Mouse (Mus musculus): ENCODE measurements around the gene Lypla2. TPM values are rescaled to one million over a fixed set of nuclear protein-coding genes. Genes with fewer than 3 reads are reported as not detected.

The Lypla2 gene
- polyA plus RNA-seq, 1 experiment from 2014 or later, result 55.5 TPM

DNA sequence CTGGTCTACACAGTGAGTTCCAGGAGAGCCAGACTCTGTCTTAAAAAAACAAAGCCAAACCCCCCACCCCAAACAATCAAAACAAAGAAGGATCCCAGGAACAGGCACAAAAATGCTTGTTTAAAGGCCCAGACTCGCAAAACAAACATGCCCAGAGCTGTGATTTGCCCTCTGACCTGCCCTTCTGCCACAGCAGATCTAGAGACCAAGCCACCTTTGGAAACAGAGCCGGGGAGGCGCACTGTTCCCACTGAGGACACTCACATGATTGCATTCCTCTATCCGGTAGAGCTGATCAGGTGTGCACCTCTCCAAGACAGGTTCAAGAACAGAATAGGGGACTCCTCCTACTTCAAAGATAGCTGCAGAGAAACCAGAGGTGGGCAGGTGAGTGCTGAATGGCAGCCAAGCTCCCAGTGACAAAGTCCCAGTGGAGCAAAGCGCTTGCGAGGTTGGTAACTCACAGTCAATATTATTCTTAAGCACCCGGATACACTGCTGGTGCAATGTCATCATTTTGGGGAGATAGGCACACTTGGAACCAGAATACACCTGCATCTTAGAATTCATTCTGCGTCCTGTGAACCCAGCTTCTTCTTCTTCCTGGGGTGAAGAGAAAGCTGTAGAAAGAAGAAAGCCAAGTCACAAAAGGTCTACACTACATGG, 36.5 kb upstream of the Lypla2 start:
- H3K9ac ChIP-seq (replicated peaks), result no peak overlapping the region
- 71% methylated on average over 8 of the region's 8 CpGs for WGBS (ENCODE audit: insufficient replicate concordance)
- H3K27me3 ChIP-seq (ENCODE audit: insufficient read depth, low read length), result no peaks in the 10 kb centered on the region
- H3K4me3 ChIP-seq (ENCODE audit: low read depth, low read length), result no peak overlapping the region
- no peak overlapping the region for H3K4me2 ChIP-seq (ENCODE audit: low read depth, low read length)
- H3K4me1 ChIP-seq (ENCODE audit: insufficient read depth), result 0 out of 2 replicates have a peak, but pooled peaks cover 5% of the 10 kb centered on the region
- peaks cover 88% of the 10 kb centered on the region for H3K36me3 ChIP-seq (replicated peaks; ENCODE audit: insufficient read depth, low read length)
- DNase-seq (peak; percentile 40), ATAC-seq (peak; percentile 79)
- H3K9me3 ChIP-seq (ENCODE audit: low read length), result no peaks in the 10 kb centered on the region
- peak overlapping the region; percentile 78 for H3K27ac ChIP-seq (ENCODE audit: low read depth)
- no peak for TF ChIP-seq EP300 (IDR thresholded peaks at IDR 0.05; ENCODE audit: low read depth)
- TF ChIP-seq CTCF (IDR thresholded peaks at IDR 0.05; ENCODE audit: low read depth), result no peak

DNA sequence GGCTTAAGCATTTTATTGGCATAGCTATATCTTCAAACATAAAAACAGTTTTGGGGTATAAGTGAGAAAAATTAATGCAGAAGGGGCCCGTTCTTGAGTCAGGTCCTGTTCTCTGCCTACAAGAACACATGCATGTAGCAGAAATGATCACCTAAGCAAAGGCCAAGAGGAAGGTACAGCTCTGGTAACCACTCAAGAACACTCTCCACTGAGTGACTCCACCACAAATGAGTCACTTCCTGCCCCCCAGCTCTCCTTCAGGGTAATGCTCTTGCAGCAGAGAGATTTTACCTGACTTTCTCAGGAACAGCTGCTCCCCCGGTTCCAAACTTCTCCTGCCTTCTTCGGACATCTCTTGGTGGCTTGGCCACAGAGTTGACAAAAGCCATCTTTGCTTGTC, 34.4 kb upstream of the Lypla2 start:
- Histone ChIP-seq H3K36me3 (replicated peaks; ENCODE audit: insufficient read depth, low read length) (peaks cover 87% of the 10 kb centered on the region), H3K27me3 (ENCODE audit: insufficient read depth, low read length) (no peaks in the 10 kb centered on the region), H3K27ac (ENCODE audit: low read depth) (0 out of 2 replicates have a peak overlapping the region, but pooled peaks have one; percentile 16), H3K9ac (replicated peaks) (no peak overlapping the region), H3K9me3 (ENCODE audit: low read length) (no peaks in the 10 kb centered on the region), H3K4me3 (ENCODE audit: low read depth, low read length) (no peak overlapping the region), H3K4me2 (ENCODE audit: low read depth, low read length) (no peak overlapping the region), H3K4me1 (ENCODE audit: insufficient read depth) (0 out of 2 replicates have a peak, but pooled peaks cover 5% of the 10 kb centered on the region)
- no peak for ATAC-seq
- DNase-seq, result no peak
- TF ChIP-seq CTCF (IDR thresholded peaks at IDR 0.05; ENCODE audit: low read depth) (no peak), EP300 (IDR thresholded peaks at IDR 0.05; ENCODE audit: low read depth) (no peak)
- WGBS (ENCODE audit: insufficient replicate concordance), result 71% methylated on average over 3 of the region's 3 CpGs

DNA sequence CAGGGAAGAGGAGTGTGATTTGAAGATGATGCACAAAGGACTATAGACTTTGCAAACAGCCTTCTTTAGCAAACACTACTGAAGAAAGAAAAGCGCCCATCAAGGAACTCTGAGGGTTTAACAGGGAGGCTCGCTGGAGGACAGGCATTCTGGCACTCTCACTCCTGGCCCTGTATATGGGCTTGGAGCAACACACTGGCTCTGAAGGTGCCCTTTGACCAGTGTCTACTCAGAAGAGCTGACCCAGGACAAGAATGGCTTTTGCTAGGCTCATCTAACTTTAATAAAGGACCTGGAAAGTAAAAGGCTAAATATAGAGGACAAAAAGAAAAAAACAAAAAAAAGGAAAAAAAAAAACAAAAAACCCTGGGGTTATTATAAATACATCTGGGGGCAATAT, 32.5 kb upstream of the Lypla2 start:
- Histone ChIP-seq H3K27me3 (ENCODE audit: insufficient read depth, low read length) (no peaks in the 10 kb centered on the region), H3K9ac (replicated peaks) (no peak overlapping the region), H3K4me3 (ENCODE audit: low read depth, low read length) (no peak overlapping the region), H3K27ac (ENCODE audit: low read depth) (no peak overlapping the region), H3K4me1 (ENCODE audit: insufficient read depth) (0 out of 2 replicates have a peak, but pooled peaks cover 5% of the 10 kb centered on the region), H3K36me3 (replicated peaks; ENCODE audit: insufficient read depth, low read length) (peaks cover 69% of the 10 kb centered on the region), H3K9me3 (ENCODE audit: low read length) (no peaks in the 10 kb centered on the region), H3K4me2 (ENCODE audit: low read depth, low read length) (no peak overlapping the region)
- ATAC-seq, result no peak
- no peak for TF ChIP-seq CTCF (IDR thresholded peaks at IDR 0.05; ENCODE audit: low read depth)
- TF ChIP-seq EP300 (IDR thresholded peaks at IDR 0.05; ENCODE audit: low read depth), result no peak
- no peak for DNase-seq
- 92% methylated on average over 2 of the region's 2 CpGs for WGBS (ENCODE audit: insufficient replicate concordance)

DNA sequence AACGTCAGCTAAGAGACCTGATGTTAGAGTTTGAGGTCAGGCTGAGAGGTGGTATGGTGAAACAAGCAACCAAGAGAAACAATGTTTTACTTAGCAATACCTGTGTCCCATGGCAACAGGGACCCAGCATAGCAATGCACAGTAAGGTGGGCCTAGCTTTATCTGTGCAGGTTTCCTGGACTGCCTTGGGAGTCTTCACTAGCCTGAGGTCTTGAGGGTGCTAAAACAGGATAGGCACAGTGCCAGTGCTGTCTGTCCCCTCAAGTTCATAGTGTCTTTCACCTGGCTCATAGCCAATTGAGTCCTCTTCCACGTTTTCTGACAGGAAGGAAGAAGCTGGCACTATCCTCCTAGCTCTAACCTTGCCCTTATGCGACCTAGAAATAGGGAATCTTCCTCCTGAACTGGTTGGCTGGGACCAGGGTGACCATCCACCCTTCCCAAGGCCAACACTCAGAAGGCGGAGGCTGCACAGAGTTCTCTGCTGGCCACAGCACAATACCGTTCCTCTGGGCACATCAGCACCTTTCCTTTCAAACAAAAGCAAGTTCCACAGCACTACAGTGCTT, 31.8 kb upstream of the Lypla2 start:
- TF ChIP-seq CTCF (IDR thresholded peaks at IDR 0.05; ENCODE audit: low read depth), result no peak
- DNase-seq (no peak), ATAC-seq (no peak)
- no peak overlapping the region for H3K4me3 ChIP-seq (ENCODE audit: low read depth, low read length)
- no peaks in the 10 kb centered on the region for H3K27me3 ChIP-seq (ENCODE audit: insufficient read depth, low read length)
- no peak overlapping the region for H3K9ac ChIP-seq (replicated peaks)
- H3K27ac ChIP-seq (ENCODE audit: low read depth), result no peak overlapping the region
- no peak overlapping the region for H3K4me2 ChIP-seq (ENCODE audit: low read depth, low read length)
- WGBS (ENCODE audit: insufficient replicate concordance), result 72% methylated on average over 5 of the region's 5 CpGs
- no peaks in the 10 kb centered on the region for H3K9me3 ChIP-seq (ENCODE audit: low read length)
- H3K4me1 ChIP-seq (ENCODE audit: insufficient read depth), result no peaks in the 10 kb centered on the region
- peaks cover 62% of the 10 kb centered on the region for H3K36me3 ChIP-seq (replicated peaks; ENCODE audit: insufficient read depth, low read length)

DNA sequence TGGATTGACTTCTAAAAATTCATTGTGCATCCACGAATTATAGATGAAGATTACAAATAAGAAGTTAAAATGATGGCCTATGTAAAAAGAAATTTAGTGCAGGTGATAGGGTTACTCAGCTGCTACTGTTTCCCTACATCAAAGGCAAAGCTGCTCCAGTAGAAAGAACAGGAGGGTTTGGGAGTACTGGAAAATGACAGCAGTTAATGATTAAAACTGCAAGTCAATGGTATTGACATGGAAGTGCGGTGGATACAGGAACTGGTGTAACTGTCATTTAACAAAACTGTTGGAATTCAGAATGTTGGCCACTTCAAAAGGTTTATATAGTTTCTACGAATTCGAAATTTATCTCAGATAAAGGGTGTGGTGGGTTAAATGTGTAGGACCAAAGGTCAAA, 22.7 kb upstream of the Lypla2 start:
- WGBS (ENCODE audit: insufficient replicate concordance), result 63% methylated on average over 4 of the region's 4 CpGs
- Histone ChIP-seq H3K4me1 (ENCODE audit: insufficient read depth) (0 out of 2 replicates have a peak, but pooled peaks cover 2% of the 10 kb centered on the region), H3K27ac (ENCODE audit: low read depth) (peak overlapping the region; percentile 44; the same call in 1 of the 2 replicates), H3K4me2 (ENCODE audit: low read depth, low read length) (no peak overlapping the region), H3K9me3 (ENCODE audit: low read length) (no peaks in the 10 kb centered on the region), H3K9ac (replicated peaks) (no peak overlapping the region), H3K36me3 (replicated peaks; ENCODE audit: insufficient read depth, low read length) (no peaks in the 10 kb centered on the region), H3K27me3 (ENCODE audit: insufficient read depth, low read length) (no peaks in the 10 kb centered on the region), H3K4me3 (ENCODE audit: low read depth, low read length) (no peak overlapping the region)
- no peak for DNase-seq
- ATAC-seq, result peak; percentile 59; the same call in 1 of the 2 replicates
- TF ChIP-seq CTCF (IDR thresholded peaks at IDR 0.05; ENCODE audit: low read depth), result no peak
- no peak for TF ChIP-seq EP300 (IDR thresholded peaks at IDR 0.05; ENCODE audit: low read depth)

DNA sequence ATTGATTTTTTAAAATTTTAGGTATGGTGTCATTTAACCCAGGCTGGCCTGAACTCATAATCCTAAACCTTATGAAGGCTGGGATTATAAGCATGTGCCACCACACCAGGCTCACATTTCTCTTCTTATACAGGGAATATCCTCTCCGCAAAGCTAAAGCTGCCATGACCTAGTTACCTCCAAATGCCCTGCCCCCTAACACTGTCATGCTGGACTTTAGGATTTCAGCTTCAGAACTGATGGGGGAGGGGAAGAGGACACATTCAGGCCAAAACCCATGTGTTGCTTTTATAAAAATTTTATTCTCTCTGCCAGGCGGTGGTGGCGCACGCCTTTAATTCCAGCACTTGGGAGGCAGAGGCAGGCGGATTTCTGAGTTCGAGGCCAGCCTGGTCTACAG, 21.5 kb upstream of the Lypla2 start:
- ATAC-seq, result peak; percentile 70

More for the DNA sequence above, 21.5 kb upstream of the Lypla2 start:
- H3K36me3 ChIP-seq (replicated peaks; ENCODE audit: insufficient read depth, low read length), result no peaks in the 10 kb centered on the region
- no peak overlapping the region for H3K9ac ChIP-seq (replicated peaks)
- TF ChIP-seq CTCF (IDR thresholded peaks at IDR 0.05; ENCODE audit: low read depth), result no peak
- no peak for TF ChIP-seq EP300 (IDR thresholded peaks at IDR 0.05; ENCODE audit: low read depth)
- WGBS (ENCODE audit: insufficient replicate concordance), result 92% methylated on average over 6 of the region's 6 CpGs
- H3K4me1 ChIP-seq (ENCODE audit: insufficient read depth), result 0 out of 2 replicates have a peak, but pooled peaks cover 2% of the 10 kb centered on the region
- no peak overlapping the region for H3K4me2 ChIP-seq (ENCODE audit: low read depth, low read length)
- H3K9me3 ChIP-seq (ENCODE audit: low read length), result no peaks in the 10 kb centered on the region
- H3K4me3 ChIP-seq (ENCODE audit: low read depth, low read length), result no peak overlapping the region
- no peaks in the 10 kb centered on the region for H3K27me3 ChIP-seq (ENCODE audit: insufficient read depth, low read length)
- H3K27ac ChIP-seq (ENCODE audit: low read depth), result peak overlapping the region; percentile 51
- no peak for DNase-seq
